Mouse (Mus musculus) stomach, embryonic 15.5 days (tissue): ENCODE results near the gene Slc25a26. TPM values are rescaled to one million over a fixed set of nuclear protein-coding genes. Genes with fewer than 3 reads are reported as not detected.

Experiments
- ATAC-seq: fragments of 200-750 bp; cut with Nextera tagmentation; 2 replicates; pipeline ENCODE4 v1.8.0; 2017; ENCODE audit warnings: low read depth, moderate number of reproducible peaks, moderate TSS enrichment; ENCODE audit not compliant: insufficient read depth, low FRiP score
- H3K27ac ChIP-seq: fragments of 300-500 bp; sonication (generic); 2 replicates; pipeline ENCODE4 v1.5.1; 2015; ENCODE audit warnings: mild to moderate bottlenecking, inconsistent platforms
- H3K27me3 ChIP-seq: fragments of 300-500 bp; sonication (generic); replicated peaks from 2 replicates; pipeline ENCODE4 v1.6.1; 2015; ENCODE audit warnings: inconsistent platforms
- H3K36me3 ChIP-seq: fragments of 300-500 bp; sonication (generic); 2 replicates; pipeline ENCODE4 v1.6.1; 2015; ENCODE audit warnings: inconsistent platforms
- H3K4me1 ChIP-seq: fragments of 300-500 bp; sonication (generic); 2 replicates; pipeline ENCODE4 v1.6.1; 2015; ENCODE audit warnings: inconsistent platforms
- H3K4me2 ChIP-seq: fragments of 300-500 bp; sonication (generic); 2 replicates; pipeline ENCODE4 v1.6.1; 2015; ENCODE audit warnings: mild to moderate bottlenecking, inconsistent platforms
- H3K4me3 ChIP-seq: fragments of 300-500 bp; sonication (generic); replicated peaks from 2 replicates; pipeline ENCODE4 v1.5.1; 2015; ENCODE audit warnings: inconsistent platforms
- H3K9ac ChIP-seq: fragments of 300-500 bp; sonication (generic); 2 replicates; pipeline ENCODE4 v1.6.1; 2015; ENCODE audit warnings: inconsistent platforms
- H3K9me3 ChIP-seq: fragments of 300-500 bp; sonication (generic); 2 replicates; pipeline ENCODE4 v1.6.1; 2016; ENCODE audit warnings: inconsistent platforms
- WGBS: fragments of 180-500 bp; shearing (Covaris S2); methylation state at CpG from one replicate; pipeline ENCODE4 v1.1.7; 2015; 5-methylcytosine and 5-hydroxymethylcytosine counted together
- polyA plus RNA-seq: library from polyadenylated mRNA; unstranded; fragments of >200 nt; fragmentation: Nextera tagmentation; extraction: Ambion mirVana; gene quantifications from 2 replicates; pipeline ENCODE4 v1.2.1, GENCODE M21; 2015

Gene Slc25a26
- 7.9 and 9.5 TPM in 2 replicates for polyA plus RNA-seq

DNA sequence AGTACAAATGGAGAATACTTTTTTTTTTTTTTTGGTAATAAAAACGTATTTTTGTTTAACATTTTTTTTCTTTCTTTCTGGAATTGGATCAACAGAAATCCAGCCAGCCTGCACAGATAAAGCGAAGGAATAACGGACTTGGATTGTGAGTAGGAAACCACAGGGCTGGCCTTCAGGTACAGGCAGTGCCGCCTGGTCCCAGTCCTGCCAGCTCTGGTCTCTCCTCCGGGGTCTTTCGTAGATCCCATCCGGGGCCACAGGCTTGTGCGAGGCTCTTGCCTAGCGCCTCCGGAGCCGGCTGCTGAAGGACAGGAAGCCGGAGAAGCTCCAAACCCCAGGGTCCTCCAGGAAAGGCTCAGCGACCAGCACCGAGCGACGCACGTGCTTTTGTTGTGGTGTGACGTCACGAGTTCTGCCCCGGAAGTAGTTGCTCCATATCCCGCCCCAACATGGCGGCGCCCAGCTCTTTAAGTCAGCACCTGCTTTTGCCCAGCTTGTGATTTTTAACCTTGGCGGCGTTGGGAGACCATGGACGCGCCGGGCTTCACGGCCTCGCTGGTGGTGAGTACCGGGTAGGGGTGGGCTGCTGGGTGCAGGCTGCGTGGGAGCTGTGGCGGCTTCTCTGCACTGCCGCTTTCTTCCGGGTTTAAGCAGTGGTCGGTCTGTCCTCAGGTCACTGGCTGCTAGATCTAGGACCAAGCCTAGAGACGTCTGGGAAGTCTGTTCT lies at the start of gene Slc25a26:
Gene Slc25a26 (plus strand): TSS at position 435 of the 727 bp plus-strand sequence.
- no peak within 1 kb of the TSS for H3K27ac ChIP-seq
- H3K4me2 ChIP-seq, result peak within 1 kb of the TSS; percentile 84

DNA sequence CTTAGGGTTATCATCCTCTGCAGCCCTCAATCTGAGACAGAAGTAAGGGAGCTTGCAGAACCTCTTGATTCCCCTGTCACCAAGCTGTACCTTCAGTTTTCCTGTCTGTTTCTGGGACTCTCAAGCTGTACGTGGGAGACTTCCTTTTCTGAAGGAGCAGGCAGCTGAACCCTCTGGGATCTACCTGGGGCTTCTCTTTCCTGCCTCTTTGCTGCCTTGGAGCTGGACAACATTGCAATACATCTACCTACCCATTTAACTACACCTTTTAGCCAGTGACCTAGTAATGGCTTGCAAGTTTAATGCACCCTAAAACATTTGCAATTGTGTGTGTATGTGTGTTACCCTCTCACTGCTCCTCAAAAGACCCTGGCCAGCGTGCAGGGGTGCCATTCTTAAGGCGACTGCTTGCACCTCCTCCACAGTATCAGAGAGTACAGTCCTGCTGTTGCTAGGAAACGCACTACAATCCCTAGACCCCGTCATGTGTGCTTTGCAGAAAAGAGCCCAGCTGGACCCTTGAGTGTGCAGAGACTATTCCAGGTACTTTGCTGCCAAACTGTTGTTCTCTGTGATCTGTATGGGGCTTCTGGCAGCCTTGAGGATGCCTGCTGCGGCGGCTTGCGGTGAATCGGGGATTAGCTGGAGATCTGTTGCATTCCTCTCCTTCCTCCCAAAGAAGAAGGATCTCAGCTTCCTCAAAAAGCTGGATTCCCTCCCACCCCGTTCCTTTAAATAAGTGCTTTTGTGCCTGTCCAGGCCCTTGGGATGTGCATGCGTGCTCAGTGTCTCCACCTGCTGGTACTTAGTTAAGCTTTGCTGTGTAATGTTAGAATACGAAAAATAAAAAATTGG lies 35.9 kb upstream of the Slc25a26 start:
- Histone ChIP-seq H3K27ac (no peak overlapping the region), H3K4me1 (0 out of 2 replicates have a peak, but pooled peaks cover 4% of the 10 kb centered on the region), H3K9ac (no peak overlapping the region), H3K4me2 (peak overlapping the region; percentile 35), H3K4me3 (no peak overlapping the region), H3K9me3 (no peaks in the 10 kb centered on the region), H3K36me3 (no peaks in the 10 kb centered on the region), H3K27me3 (no peaks in the 10 kb centered on the region)
- WGBS, result 19% methylated on average over 12 of the region's 12 CpGs
- ATAC-seq, result peak; percentile 72

More for the DNA sequence above, at the start of gene Slc25a26:
- ATAC-seq, result peak; percentile 91
- WGBS, result under 1% methylated on average over 37 of the region's 37 CpGs
- Histone ChIP-seq H3K4me3 (peak within 1 kb of the TSS; percentile 80), H3K9me3 (no peaks in the 10 kb centered on the region), H3K36me3 (no peaks in the 10 kb centered on the region), H3K4me1 (no peaks in the 10 kb centered on the region), H3K27me3 (no peaks in the 10 kb centered on the region), H3K9ac (peak within 1 kb of the TSS; percentile 32; the same call in 1 of the 2 replicates)

DNA sequence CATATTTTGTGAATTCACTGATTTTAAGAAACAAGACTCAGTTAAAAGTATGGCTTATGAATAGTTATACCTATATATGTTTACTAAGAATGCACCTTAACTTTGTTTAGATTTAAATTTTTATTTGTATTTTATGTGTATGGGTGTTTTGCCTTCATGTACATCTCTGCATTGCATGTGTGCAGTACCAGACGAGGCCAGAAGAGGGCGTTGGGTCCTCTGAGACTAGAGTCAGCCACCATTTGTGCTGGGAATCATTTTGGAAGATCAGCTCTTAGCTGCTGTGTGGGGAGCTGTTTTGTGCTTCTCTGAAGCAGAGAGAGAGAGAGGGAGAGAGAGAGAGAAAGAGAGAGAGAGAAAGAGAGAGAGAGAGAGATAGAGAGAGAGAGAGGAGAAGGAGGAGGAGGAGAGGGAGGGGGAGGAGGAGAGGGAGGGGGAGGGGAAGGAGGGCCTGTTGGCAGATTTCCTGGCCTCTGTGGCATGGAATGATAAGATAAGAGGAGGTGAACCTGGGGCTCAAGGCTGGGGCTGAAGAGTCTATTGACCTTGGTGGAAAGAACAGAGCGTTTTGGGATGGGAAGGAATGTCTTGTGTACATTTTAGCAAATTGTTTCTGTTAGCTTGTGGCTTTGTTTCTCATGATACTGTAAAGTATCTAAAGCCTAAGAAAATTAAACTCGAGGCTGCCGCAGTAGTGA lies 33.5 kb upstream of the Slc25a26 start:
- Histone ChIP-seq H3K4me2 (no peak overlapping the region), H3K9ac (no peak overlapping the region), H3K4me3 (no peak overlapping the region), H3K27me3 (no peaks in the 10 kb centered on the region), H3K4me1 (0 out of 2 replicates have a peak, but pooled peaks cover 4% of the 10 kb centered on the region), H3K36me3 (no peaks in the 10 kb centered on the region), H3K9me3 (no peaks in the 10 kb centered on the region), H3K27ac (no peak overlapping the region)
- 29% methylated on average over 5 of the region's 5 CpGs for WGBS
- ATAC-seq, result no peak

DNA sequence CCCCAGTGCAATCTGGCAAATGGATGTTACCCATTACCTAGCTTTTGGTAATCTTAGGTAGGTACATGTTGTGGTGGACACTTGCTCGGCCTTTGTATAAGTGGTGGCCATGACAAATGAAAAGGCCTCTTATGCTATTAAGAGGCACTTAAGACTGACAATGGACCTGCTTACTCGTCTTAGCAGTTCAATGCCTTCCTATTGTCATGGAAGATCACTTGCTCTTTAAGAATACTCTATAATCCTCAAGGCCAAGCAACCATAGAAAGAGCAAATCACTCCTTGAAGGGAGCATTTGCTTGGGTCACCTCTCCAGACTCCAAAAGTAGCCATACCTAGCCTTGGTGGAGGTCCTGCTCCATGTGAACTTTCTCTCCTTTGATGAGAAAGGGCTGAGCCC lies 7.4 kb upstream of the Slc25a26 start:
- WGBS, result 65% methylated on average over 2 of the region's 2 CpGs
- no peak overlapping the region for H3K27ac ChIP-seq
- H3K4me1 ChIP-seq, result no peaks in the 10 kb centered on the region
- no peak overlapping the region for H3K4me3 ChIP-seq
- H3K4me2 ChIP-seq, result no peak overlapping the region
- no peaks in the 10 kb centered on the region for H3K27me3 ChIP-seq
- H3K9ac ChIP-seq, result no peak overlapping the region
- no peaks in the 10 kb centered on the region for H3K36me3 ChIP-seq
- ATAC-seq, result no peak
- H3K9me3 ChIP-seq, result no peaks in the 10 kb centered on the region

DNA sequence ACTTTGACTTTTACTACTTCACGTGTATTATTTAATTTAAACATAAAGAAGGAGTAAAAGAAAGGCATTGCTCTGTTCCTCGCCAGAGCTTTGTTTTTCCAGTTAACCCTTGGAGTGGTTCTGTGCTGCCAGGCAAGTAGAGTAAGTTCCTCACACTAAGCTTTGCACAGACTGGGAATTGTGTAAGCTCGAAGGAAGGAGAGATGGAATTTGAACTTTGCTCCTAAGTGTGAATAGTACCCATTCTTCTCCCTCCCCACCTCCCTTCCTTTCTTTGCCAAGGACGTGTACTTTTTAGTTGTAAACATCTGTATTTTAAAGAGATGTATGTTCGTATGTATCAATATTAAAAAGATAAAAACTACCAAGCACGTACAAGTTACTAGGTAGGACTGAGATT lies 3.8 kb downstream of the Slc25a26 start:
- no peak overlapping the region for H3K4me2 ChIP-seq
- no peak for ATAC-seq
- no peak overlapping the region for H3K27ac ChIP-seq
- H3K36me3 ChIP-seq, result no peaks in the 10 kb centered on the region
- no peaks in the 10 kb centered on the region for H3K4me1 ChIP-seq
- WGBS, result 56% methylated on average over 6 of the region's 6 CpGs
- no peak overlapping the region for H3K9ac ChIP-seq
- H3K9me3 ChIP-seq, result no peaks in the 10 kb centered on the region
- H3K27me3 ChIP-seq, result no peaks in the 10 kb centered on the region
- no peak overlapping the region for H3K4me3 ChIP-seq

DNA sequence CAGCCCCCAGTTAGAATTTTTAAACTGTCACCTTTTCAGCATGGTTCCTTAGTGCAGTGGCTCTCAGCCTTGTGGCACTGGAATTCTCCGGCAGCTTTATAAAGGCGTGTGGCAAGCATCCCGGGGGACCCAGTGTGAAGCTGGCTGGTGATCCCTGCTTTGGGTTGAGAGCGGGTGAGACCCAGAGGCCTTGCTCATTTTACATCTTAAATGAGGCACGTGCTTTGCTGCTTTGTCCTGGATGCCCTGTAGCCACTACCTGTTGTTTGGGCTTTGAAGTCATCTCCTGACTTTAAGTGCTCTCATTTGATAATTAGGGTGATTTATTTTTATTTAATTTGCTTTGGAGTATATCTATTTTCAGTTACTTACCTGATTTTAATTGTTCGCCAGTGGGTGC lies 7.8 kb downstream of the Slc25a26 start:
- no peak overlapping the region for H3K27ac ChIP-seq
- 83% methylated on average over 6 of the region's 6 CpGs for WGBS
- no peak overlapping the region for H3K4me2 ChIP-seq
- ATAC-seq, result no peak
- H3K36me3 ChIP-seq, result no peaks in the 10 kb centered on the region
- no peaks in the 10 kb centered on the region for H3K27me3 ChIP-seq
- no peak overlapping the region for H3K4me3 ChIP-seq
- no peaks in the 10 kb centered on the region for H3K9me3 ChIP-seq
- no peaks in the 10 kb centered on the region for H3K4me1 ChIP-seq
- no peak overlapping the region for H3K9ac ChIP-seq

DNA sequence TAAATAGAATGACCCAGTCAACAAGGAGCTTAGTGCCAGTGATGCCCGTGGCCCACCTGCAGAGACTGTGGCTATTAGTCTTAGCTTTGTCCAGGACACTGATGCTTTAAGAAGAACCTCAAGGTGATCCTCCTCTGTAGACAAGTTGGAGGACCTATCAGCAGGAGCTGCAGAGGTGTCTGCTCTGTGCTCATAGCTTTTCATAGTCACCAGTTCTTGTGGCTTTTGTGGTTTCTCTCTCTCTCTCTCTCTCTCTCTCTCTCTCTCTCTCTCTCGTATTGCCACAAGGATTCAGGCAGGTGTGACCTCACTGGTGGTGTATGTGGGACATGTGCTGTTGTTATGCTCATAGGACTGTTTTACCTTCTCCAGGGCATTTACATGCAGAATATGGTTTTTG lies 8.7 kb downstream of the Slc25a26 start:
- no peak overlapping the region for H3K9ac ChIP-seq
- WGBS, result 66% methylated on average over 2 of the region's 2 CpGs
- ATAC-seq, result no peak

DNA sequence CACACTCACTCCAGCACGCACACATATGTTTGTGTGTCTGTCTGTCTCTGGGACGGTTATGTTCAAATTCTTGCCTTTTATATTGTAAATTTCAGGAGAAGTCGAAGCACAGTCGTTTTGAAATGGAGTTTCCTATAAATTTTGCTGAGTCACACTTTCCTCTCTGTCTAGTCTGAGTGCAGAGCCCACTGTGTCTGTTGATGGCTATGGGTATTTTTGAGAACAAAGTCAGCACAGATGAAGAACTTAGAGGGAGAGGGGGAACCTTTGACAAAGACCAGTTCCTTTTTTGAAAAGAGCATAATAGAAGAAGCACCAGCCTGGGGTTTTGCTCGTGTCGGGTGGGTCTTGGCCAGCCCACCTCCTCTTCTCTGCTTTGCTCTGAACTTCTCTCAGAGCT lies 9.1 kb downstream of the Slc25a26 start:
- Histone ChIP-seq H3K36me3 (no peaks in the 10 kb centered on the region), H3K9ac (no peak overlapping the region), H3K27me3 (no peaks in the 10 kb centered on the region), H3K4me3 (no peak overlapping the region), H3K4me1 (no peaks in the 10 kb centered on the region), H3K4me2 (no peak overlapping the region), H3K27ac (no peak overlapping the region), H3K9me3 (no peaks in the 10 kb centered on the region)
- ATAC-seq, result no peak
- 79% methylated on average over 6 of the region's 6 CpGs for WGBS

More for the DNA sequence above, 8.7 kb downstream of the Slc25a26 start:
- Histone ChIP-seq H3K27ac (no peak overlapping the region), H3K4me2 (no peak overlapping the region), H3K36me3 (no peaks in the 10 kb centered on the region), H3K4me3 (no peak overlapping the region), H3K27me3 (no peaks in the 10 kb centered on the region), H3K4me1 (no peaks in the 10 kb centered on the region), H3K9me3 (no peaks in the 10 kb centered on the region)

DNA sequence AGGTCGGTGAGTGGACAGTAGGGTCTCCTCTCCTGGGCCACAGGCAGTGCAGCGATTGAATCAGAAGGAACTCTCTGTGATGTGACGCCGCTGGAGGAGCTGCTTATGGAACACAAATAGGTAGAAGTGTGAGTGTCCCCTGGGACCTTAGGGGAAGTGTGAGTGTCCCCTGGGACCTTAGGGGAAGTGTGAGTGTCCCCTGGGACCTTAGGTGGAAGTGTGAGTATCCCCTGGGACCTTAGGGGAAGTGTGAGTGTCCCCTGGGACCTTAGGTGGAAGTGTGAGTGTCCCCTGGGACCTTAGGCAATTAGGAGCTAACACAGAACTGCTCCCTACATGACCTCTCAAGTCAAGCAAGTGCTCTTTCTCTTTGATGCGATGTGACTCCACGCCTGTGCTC lies 18.0 kb downstream of the Slc25a26 start:
- H3K36me3 ChIP-seq, result no peaks in the 10 kb centered on the region
- ATAC-seq, result no peak
- H3K9me3 ChIP-seq, result no peaks in the 10 kb centered on the region
- H3K9ac ChIP-seq, result no peak overlapping the region
- no peak overlapping the region for H3K27ac ChIP-seq
- H3K4me3 ChIP-seq, result no peak overlapping the region
- H3K27me3 ChIP-seq, result no peaks in the 10 kb centered on the region
- 87% methylated on average over 6 of the region's 6 CpGs for WGBS
- no peaks in the 10 kb centered on the region for H3K4me1 ChIP-seq
- H3K4me2 ChIP-seq, result no peak overlapping the region

DNA sequence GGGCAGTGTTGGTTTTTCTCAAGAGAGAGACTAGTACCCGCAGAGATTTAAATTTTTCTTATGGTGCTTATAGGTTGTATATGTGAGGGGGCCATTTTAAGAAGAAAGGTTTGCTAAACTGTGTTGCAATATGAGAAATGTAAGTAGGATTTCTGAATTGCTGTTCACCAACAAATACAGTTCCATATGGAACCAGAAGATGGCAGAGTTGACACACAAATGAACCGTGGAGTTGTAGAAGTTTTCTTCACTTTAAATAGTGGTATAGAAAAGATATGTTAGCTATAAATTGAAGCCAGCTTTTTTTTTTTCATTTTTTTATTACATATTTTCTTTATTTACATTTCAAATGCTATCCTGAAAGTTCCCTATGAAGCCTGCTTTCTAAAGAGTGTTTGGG lies 24.2 kb downstream of the Slc25a26 start:
- Histone ChIP-seq H3K27ac (no peak overlapping the region), H3K9ac (no peak overlapping the region), H3K4me1 (no peaks in the 10 kb centered on the region), H3K9me3 (no peaks in the 10 kb centered on the region), H3K27me3 (no peaks in the 10 kb centered on the region), H3K4me3 (no peak overlapping the region), H3K36me3 (no peaks in the 10 kb centered on the region), H3K4me2 (no peak overlapping the region)
- ATAC-seq, result no peak
- 31% methylated on average over 2 of the region's 2 CpGs for WGBS

DNA sequence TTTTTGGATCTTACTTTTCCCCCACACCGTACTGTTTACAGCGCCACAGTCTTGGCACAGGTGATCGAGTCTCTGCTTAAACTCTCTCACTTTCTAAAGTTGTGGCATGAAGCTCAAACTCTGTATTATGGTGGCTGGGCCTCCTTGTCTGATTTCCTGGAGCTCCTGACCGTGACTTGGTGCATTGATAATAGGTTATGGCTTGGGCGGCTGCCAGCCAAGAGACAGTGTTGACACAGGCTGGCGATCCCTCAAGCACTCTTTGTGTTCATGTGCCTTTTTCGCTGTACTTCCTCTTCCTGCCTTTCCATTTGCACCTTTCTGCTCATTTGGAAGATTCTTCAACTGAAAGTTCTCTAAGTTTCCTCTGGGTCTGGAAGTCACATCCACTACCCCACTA lies 30.6 kb downstream of the Slc25a26 start:
- no peaks in the 10 kb centered on the region for H3K36me3 ChIP-seq
- 64% methylated on average over 7 of the region's 7 CpGs for WGBS
- H3K4me3 ChIP-seq, result no peak overlapping the region
- no peaks in the 10 kb centered on the region for H3K4me1 ChIP-seq
- no peak overlapping the region for H3K27ac ChIP-seq
- no peaks in the 10 kb centered on the region for H3K9me3 ChIP-seq
- no peak overlapping the region for H3K4me2 ChIP-seq
- ATAC-seq, result peak; percentile 56; the same call in 1 of the 2 replicates
- no peak overlapping the region for H3K9ac ChIP-seq
- no peaks in the 10 kb centered on the region for H3K27me3 ChIP-seq

DNA sequence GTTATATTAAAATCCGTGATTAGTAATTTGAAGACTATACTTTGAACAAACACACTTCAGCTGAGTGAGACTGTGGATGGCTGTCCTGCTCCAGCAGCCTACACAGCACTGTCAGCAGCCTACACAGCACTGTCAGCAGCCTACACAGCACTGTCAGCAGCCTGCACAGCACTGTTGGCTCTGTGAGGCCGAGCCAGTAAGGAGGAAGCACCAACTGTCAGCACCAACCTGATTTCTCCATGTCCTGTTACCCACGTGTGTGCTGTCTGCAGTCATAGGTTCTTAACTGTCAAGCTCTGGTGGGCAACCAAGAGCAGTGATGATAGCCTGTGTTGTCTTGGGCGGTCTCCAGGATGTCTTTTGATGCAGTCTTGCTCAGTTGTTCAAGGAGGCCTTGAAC lies 32.0 kb downstream of the Slc25a26 start:
- Histone ChIP-seq H3K9me3 (no peaks in the 10 kb centered on the region), H3K36me3 (no peaks in the 10 kb centered on the region), H3K27ac (no peak overlapping the region), H3K4me1 (0 out of 2 replicates have a peak, but pooled peaks cover 3% of the 10 kb centered on the region), H3K4me3 (no peak overlapping the region), H3K9ac (no peak overlapping the region), H3K4me2 (no peak overlapping the region), H3K27me3 (no peaks in the 10 kb centered on the region)
- 74% methylated on average over 4 of the region's 4 CpGs for WGBS
- no peak for ATAC-seq
